Mouse (Mus musculus): ENCODE data around the gene Sh3pxd2a.

DNA sequence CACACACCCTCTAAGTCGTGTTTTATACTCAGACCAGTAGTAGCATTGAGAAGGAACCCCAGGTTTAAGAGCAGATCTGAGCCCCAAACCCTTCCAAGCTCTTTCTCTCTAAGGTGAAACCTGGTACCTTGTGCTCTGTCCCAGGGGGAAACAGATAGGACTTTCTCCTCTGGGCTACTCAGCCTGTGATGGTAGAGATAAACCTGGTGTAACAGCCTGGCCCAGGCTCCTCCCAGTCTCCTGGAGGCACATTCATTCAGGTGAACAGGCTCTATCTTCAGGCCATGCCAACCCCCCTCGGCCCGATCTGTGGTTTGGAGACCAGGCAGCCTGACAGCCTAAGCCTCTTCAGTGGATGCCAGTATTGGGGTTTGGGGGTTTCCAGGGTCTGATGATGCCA, 79.6 kb downstream of the Sh3pxd2a start:
- no peak for TF ChIP-seq CTCF (IDR thresholded peaks at IDR 0.05; ENCODE audit: extremely low read depth, insufficient read depth, insufficient read length, insufficient replicate concordance)
- TF ChIP-seq POLR2A (IDR thresholded peaks at IDR 0.05; ENCODE audit: low read depth, low read length): no peak
